In the genomic region with DNA sequence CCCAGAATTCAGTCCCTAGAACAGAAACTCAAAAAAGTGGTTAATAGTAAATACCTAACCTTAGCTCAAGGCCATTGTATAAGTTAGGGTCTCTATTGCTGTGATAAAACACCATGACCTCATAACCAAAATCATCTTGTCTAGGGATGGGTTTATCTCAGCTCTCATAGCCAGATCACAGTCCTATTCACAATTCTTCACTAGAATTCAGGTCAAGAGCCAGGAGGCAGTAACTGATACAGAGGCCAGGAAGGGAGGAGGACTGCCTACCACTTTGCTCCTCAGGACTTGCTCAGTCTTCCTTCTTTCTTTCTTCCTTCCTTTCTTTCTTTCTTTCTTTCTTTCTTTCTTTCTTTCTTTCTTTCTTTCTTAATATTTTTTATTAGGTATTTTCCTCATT, we compare ENCODE assay signal across 9 mouse cellular contexts. TPM values are rescaled to one million over a fixed set of nuclear protein-coding genes. Genes with fewer than 3 reads are reported as not detected.
DNase-seq lines count a peak whose midpoint lies in the region; ATAC-seq lines count a peak whose summit lies in the region.
"Had no signal": no experiment of that assay in that cellular context is flagged by ENCODE, and none has a peak within 500 bp of the region (broad histone marks: within the 10 kb centered on the region; RNA-seq: fewer than 3 reads in every experiment).

No protein-coding gene starts in this region.

- no peaks in the 10 kb centered on the region for H3K27me3 ChIP-seq in lung, embryonic 16.5 days (ENCODE audit: control insufficient read depth, insufficient read depth, low read depth, low read length)
- no peaks in the 10 kb centered on the region for H3K27me3 ChIP-seq in forebrain, embryonic 10.5 days (ENCODE audit: poor library complexity, severe bottlenecking)
- H3K27me3 ChIP-seq in limb, embryonic 12.5 days = no peaks in the 10 kb centered on the region

- no peak for ATAC-seq in lung, embryonic 16.5 days (ENCODE audit: low read depth)
- ATAC-seq in limb, embryonic 12.5 days (ENCODE audit: insufficient number of reproducible peaks, insufficient read depth, low FRiP score, low TSS enrichment, low read depth) = no peak

- no peak overlapping the region for H3K27ac ChIP-seq in lung, embryonic 16.5 days (ENCODE audit: low read length)
- no peak overlapping the region for H3K27ac ChIP-seq in forebrain, embryonic 10.5 days
- H3K27ac ChIP-seq in limb, embryonic 12.5 days = no peak overlapping the region

- peak overlapping the region; percentile 49 for H3K4me2 ChIP-seq in lung, embryonic 16.5 days (ENCODE audit: low read depth, low read length)
- H3K4me2 ChIP-seq in limb, embryonic 12.5 days = peak overlapping the region; percentile 51

- peak overlapping the region; percentile 45; the same call in 1 of the 2 replicates for H3K9ac ChIP-seq in lung, embryonic 16.5 days (ENCODE audit: low read length)
- H3K9ac ChIP-seq in limb, embryonic 12.5 days (replicated peaks) = no peak overlapping the region

- H3K4me3 ChIP-seq in lung, embryonic 16.5 days (ENCODE audit: low read length) = peak overlapping the region; percentile 38
- H3K4me3 ChIP-seq in forebrain, embryonic 10.5 days = peak overlapping the region; percentile 76
- peak overlapping the region; percentile 18 for H3K4me3 ChIP-seq in limb, embryonic 12.5 days (replicated peaks)

- no peaks in the 10 kb centered on the region for H3K9me3 ChIP-seq in lung, embryonic 16.5 days (ENCODE audit: control insufficient read depth, low read length)
- H3K9me3 ChIP-seq in forebrain, embryonic 10.5 days = no peaks in the 10 kb centered on the region
- H3K9me3 ChIP-seq in limb, embryonic 12.5 days = no peaks in the 10 kb centered on the region

- no peaks in the 10 kb centered on the region for H3K36me3 ChIP-seq in lung, embryonic 16.5 days (ENCODE audit: control insufficient read depth, insufficient read depth, low read length)
- H3K36me3 ChIP-seq in forebrain, embryonic 10.5 days (replicated peaks) = peaks cover 29% of the 10 kb centered on the region
- peaks cover 17% of the 10 kb centered on the region for H3K36me3 ChIP-seq in limb, embryonic 12.5 days

- peaks cover 2% of the 10 kb centered on the region for H3K4me1 ChIP-seq in lung, embryonic 16.5 days (replicated peaks; ENCODE audit: control insufficient read depth, insufficient read depth, low read length)
- peaks cover 25% of the 10 kb centered on the region for H3K4me1 ChIP-seq in forebrain, embryonic 10.5 days
- H3K4me1 ChIP-seq in limb, embryonic 12.5 days (replicated peaks) = peaks cover 15% of the 10 kb centered on the region; the same call in 1 of the 2 replicates

- DNase-seq in lung, postnatal 25 days (ENCODE audit: low spot score) = no peak
- no peak for DNase-seq in forebrain, embryonic 10.5 days (ENCODE audit: extremely low spot score, low spot score)
- DNase-seq in retina, postnatal 1 day = peak; percentile 2
- no peak for DNase-seq in left cerebral cortex, adult 11 months (ENCODE audit: low spot score)
- DNase-seq in cerebellum, adult 9-10 months = no peak
- no peak for DNase-seq in layer of hippocampus, adult 18-20 months (ENCODE audit: low spot score in 2 of 2)
- DNase-seq: layer of hippocampus, adult 9-11 months had no signal

RNA-seq across cellular contexts. Expression of a gene that starts 1.5 kb away (rescaled TPM):
- 25.6 and 29.5 TPM in 2 replicates for polyA plus RNA-seq in lung, embryonic 16.5 days (2015; fragmentation: Nextera tagmentation; extraction: Ambion mirVana)
- polyA plus RNA-seq in forebrain, embryonic 10.5 days (2016; fragmentation: Nextera tagmentation; extraction: Ambion mirVana) = 34.6 and 36.0 TPM in 2 replicates
- 29.7 and 30.6 TPM in 2 replicates for polyA plus RNA-seq in limb, embryonic 12.5 days (2016; fragmentation: Nextera tagmentation; extraction: Ambion mirVana)
- total RNA-seq in layer of hippocampus, adult 18-20 months (2021) = 1 to 10 TPM; 8.2 to 9.0 TPM

RNA-seq across cellular contexts. Expression of a gene that starts 1.5 kb away (rescaled TPM):
- 26.2 and 29.1 TPM in 2 replicates for polyA plus RNA-seq in lung, embryonic 16.5 days (2015; fragmentation: Nextera tagmentation; extraction: Ambion mirVana)
- 25.5 and 27.3 TPM in 2 replicates for polyA plus RNA-seq in forebrain, embryonic 10.5 days (2016; fragmentation: Nextera tagmentation; extraction: Ambion mirVana)
- polyA plus RNA-seq in limb, embryonic 12.5 days (2016; fragmentation: Nextera tagmentation; extraction: Ambion mirVana) = 28.3 and 29.9 TPM in 2 replicates
- under 1 TPM; 0.74 to 0.97 TPM for total RNA-seq in layer of hippocampus, adult 18-20 months (2021)

RNA-seq across cellular contexts. Expression of a gene that starts 34.6 kb away (rescaled TPM):
- polyA plus RNA-seq in lung, embryonic 16.5 days (2015; fragmentation: Nextera tagmentation; extraction: Ambion mirVana) = 0.21 and 0.43 TPM in 2 replicates
- 0.10 and 0.15 TPM in 2 replicates for polyA plus RNA-seq in forebrain, embryonic 10.5 days (2016; fragmentation: Nextera tagmentation; extraction: Ambion mirVana)
- 0.13 and 0.36 TPM in 2 replicates for polyA plus RNA-seq in limb, embryonic 12.5 days (2016; fragmentation: Nextera tagmentation; extraction: Ambion mirVana)
- not detected for total RNA-seq in layer of hippocampus, adult 18-20 months (2021)

Comparison
In these comparisons a context has a peak if more than half of its experiments do, and no peak if none do; other contexts are left out.
1. H3K4me3 ChIP-seq: peak in every context shown above with its lines; median percentile 76 in forebrain, embryonic 10.5 days; 38 in lung, embryonic 16.5 days; 18 in limb, embryonic 12.5 days.